Comparison of ENCODE assay signal across 8 mouse cellular contexts in the genomic region with DNA sequence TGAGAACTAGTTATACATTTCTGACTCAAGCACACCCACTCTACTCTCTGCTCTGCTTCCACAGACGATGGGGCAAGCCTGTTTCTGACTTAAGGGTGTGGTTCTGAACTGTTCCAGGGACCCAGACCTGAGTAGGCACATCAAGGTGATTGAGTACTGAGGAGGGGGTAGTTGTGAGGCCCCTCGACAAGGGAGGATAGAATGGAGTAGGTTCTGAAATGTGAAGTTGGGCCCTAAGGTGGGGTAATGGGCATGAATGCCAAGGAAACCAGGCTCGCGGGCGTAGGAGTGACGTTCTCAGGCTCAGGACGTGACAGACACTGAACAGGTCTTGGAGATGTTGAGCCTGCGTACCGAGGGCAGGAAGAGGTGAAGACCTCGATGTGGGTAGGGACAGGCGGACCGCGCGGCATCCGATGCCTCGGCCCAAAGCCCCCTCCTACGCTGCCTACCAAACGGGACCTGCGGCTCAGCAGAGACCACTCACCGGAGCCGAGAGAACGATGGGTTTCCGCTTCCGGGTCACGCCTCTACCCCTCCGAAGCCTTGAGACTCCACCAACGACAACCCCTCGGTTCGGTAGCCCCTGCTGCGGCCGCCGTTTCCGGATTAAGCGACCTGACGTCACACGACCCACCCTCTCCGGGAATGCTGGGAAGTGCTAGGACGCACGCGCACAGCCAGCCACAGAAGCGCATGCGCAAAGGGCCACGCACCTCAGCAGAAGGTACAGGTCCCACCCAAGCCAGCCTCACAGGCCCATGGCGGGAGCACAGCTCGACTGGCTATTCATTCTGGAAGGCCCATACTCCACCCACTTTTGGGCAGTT. TPM values are rescaled to one million over a fixed set of nuclear protein-coding genes. Genes with fewer than 3 reads are reported as not detected.
DNase-seq lines count a peak whose midpoint lies in the region; ATAC-seq and TF ChIP-seq lines count a peak whose summit lies in the region.

A gene (minus strand): TSS at position 660 of the 830 bp plus-strand sequence.

- H3K9ac ChIP-seq in hindbrain, embryonic 15.5 days: peak within 1 kb of the TSS; percentile 80

- no peaks in the 10 kb centered on the region for H3K9me3 ChIP-seq in hindbrain, embryonic 15.5 days

- no peak for TF ChIP-seq CTCF in Patski (IDR thresholded peaks at IDR 0.05)

- in situ Hi-C loops in Patski (cut with MboI; ENCODE audit: low pct_unique_long_range_greater_than_20kb): no loop called here

- DNase-seq in Patski (ENCODE audit: low read depth, low spot score): no peak
- peak; percentile 99 for DNase-seq in cerebellum, postnatal 25 days
- DNase-seq in frontal cortex, postnatal 36 days (ENCODE audit: low spot score in 2 of 2): peak; percentile 98
- peak; percentile 94 for DNase-seq in left cerebral cortex, adult 11 months (ENCODE audit: low spot score)
- DNase-seq in lung, postnatal 4 days: peak; percentile 97 to 98
- DNase-seq in retina, postnatal 7 days (ENCODE audit: low read depth, low spot score): peak; percentile 95
- DNase-seq in urinary bladder, adult 2 months (ENCODE audit: low spot score): peak; percentile 95

- H3K27ac ChIP-seq in hindbrain, embryonic 15.5 days (replicated peaks): peak within 1 kb of the TSS; percentile 95

- CTCF ChIA-PET in Patski (lab: Charles Lee): interaction anchor here (0.9 kb wide), 1 partner anchor 9 kb away, joined by 3 read pairs; no protein-coding TSS in a partner anchor

- WGBS in hindbrain, embryonic 15.5 days: under 1% methylated on average over 45 of the region's 45 CpGs

- peaks cover 47% of the 10 kb centered on the region for H3K4me1 ChIP-seq in hindbrain, embryonic 15.5 days (replicated peaks)

- peaks cover 52% of the 10 kb centered on the region for H3K36me3 ChIP-seq in hindbrain, embryonic 15.5 days

- peak within 1 kb of the TSS; percentile 91 for H3K4me2 ChIP-seq in hindbrain, embryonic 15.5 days

- peak within 1 kb of the TSS; percentile 63 for H3K4me3 ChIP-seq in hindbrain, embryonic 15.5 days

- POLR2A ChIA-PET in Patski (lab: Charles Lee): no interaction called here

- peak; percentile 64 for ATAC-seq in Patski
- peak; percentile 86 for ATAC-seq in hindbrain, embryonic 15.5 days (ENCODE audit: low FRiP score, low read depth)

- no peaks in the 10 kb centered on the region for H3K27me3 ChIP-seq in Patski
- H3K27me3 ChIP-seq in hindbrain, embryonic 15.5 days: no peaks in the 10 kb centered on the region

RNA-seq across cellular contexts. Expression of the gene that starts here (rescaled TPM):
- polyA plus RNA-seq in Patski (2021): 215 TPM
- polyA plus RNA-seq in hindbrain, embryonic 15.5 days (2015; fragmentation: Nextera tagmentation; extraction: Ambion mirVana): 170 and 171 TPM in 2 replicates
- polyA plus RNA-seq in urinary bladder, adult 2 months (2012; rRNA removed): 240 and 257 TPM in 2 replicates
